Mouse (Mus musculus) neural tube, embryonic 11.5 days (tissue): ENCODE data around the gene Ints5. TPM values are rescaled to one million over a fixed set of nuclear protein-coding genes. Genes with fewer than 3 reads are reported as not detected.
"Not testable (repeated sequence)": the region's sequence is repeated elsewhere in the genome, so short reads cannot be mapped to it uniquely, and the experiment has no call there.

ENCODE experiments used
- ATAC-seq: fragments of 200-750 bp; cut with Nextera tagmentation; 2 replicates; pipeline ENCODE4 v1.8.0; 2017; ENCODE audit warnings: moderate number of reproducible peaks, mild to moderate bottlenecking, moderate TSS enrichment, moderate library complexity; ENCODE audit not compliant: insufficient read depth, low FRiP score, low TSS enrichment
- DNase-seq: peaks from one replicate; pipeline ENCODE4 v3.0.0-alpha.2; 2015; ENCODE audit warnings: low spot score
- H3K27ac ChIP-seq: fragments of 300-500 bp; sonication (generic); 2 replicates; pipeline ENCODE4 v1.5.1; 2014; ENCODE audit warnings: low read depth, mild to moderate bottlenecking, low read length
- H3K27me3 ChIP-seq: fragments of 300-500 bp; sonication (generic); 2 replicates; pipeline ENCODE4 v1.6.1; 2014; ENCODE audit warnings: mild to moderate bottlenecking, low read length, mixed read lengths; ENCODE audit not compliant: control insufficient read depth, insufficient read depth
- H3K36me3 ChIP-seq: fragments of 300-500 bp; sonication (generic); 2 replicates; pipeline ENCODE4 v1.6.1; 2014; ENCODE audit warnings: mild to moderate bottlenecking, low read length, moderate library complexity, mixed read lengths; ENCODE audit not compliant: control insufficient read depth, insufficient read depth
- H3K4me1 ChIP-seq: fragments of 300-500 bp; sonication (generic); 2 replicates; pipeline ENCODE4 v1.6.1; 2014; ENCODE audit warnings: low read length, mixed read lengths; ENCODE audit not compliant: control insufficient read depth, insufficient read depth
- H3K4me2 ChIP-seq: fragments of 300-500 bp; sonication (generic); 2 replicates; pipeline ENCODE4 v1.6.1; 2014; ENCODE audit warnings: low read depth, mild to moderate bottlenecking, moderate library complexity
- H3K4me3 ChIP-seq: fragments of 300-500 bp; sonication (generic); 2 replicates; pipeline ENCODE4 v1.5.1; 2014; ENCODE audit warnings: low read depth, low read length
- H3K9ac ChIP-seq: fragments of 300-500 bp; sonication (generic); 2 replicates; pipeline ENCODE4 v1.6.1; 2014; ENCODE audit warnings: mild to moderate bottlenecking, low read length
- H3K9me3 ChIP-seq: fragments of 300-500 bp; sonication (generic); 2 replicates; pipeline ENCODE4 v1.6.1; 2016; ENCODE audit warnings: low read length; ENCODE audit not compliant: control insufficient read depth
- WGBS: fragments of 180-500 bp; shearing (Covaris S2); extraction: QIAGEN DNeasy Blood & Tissue Kit; methylation state at CpG from one replicate; pipeline ENCODE4 v1.1.7; 2014; 5-methylcytosine and 5-hydroxymethylcytosine counted together
- polyA plus RNA-seq: library from polyadenylated mRNA; unstranded; fragments of >200 nt; fragmentation: Nextera tagmentation; extraction: Ambion mirVana; gene quantifications from 2 replicates; pipeline ENCODE4 v1.2.1, GENCODE M21; 2014

The Ints5 gene
- polyA plus RNA-seq, 1 experiment from 2014 or later, result 49.9 TPM

GRCm38 (mm10) chr19:8881034-8881392, 11.8 kb upstream of the Ints5 start:
- no peak overlapping the region for H3K27ac ChIP-seq

GRCm38 (mm10) chr19:8883616-8884015, 9.2 kb upstream of the Ints5 start, which contains the start of the genes Lbhd1 and Gm49403:
TSS of gene Lbhd1 (plus strand) at chr19:8883732.
TSS of gene Gm49403 (plus strand) at chr19:8883930.
- 83% methylated on average over 3 of the region's 3 CpGs for WGBS
- H3K4me1 ChIP-seq, result peaks cover 14% of the 10 kb centered on the region

More at GRCm38 (mm10) chr19:8881034-8881392, 11.8 kb upstream of the Ints5 start:
- 18% methylated on average over 3 of the region's 3 CpGs for WGBS
- peak overlapping the region; percentile 81 for H3K4me2 ChIP-seq
- H3K9me3 ChIP-seq, result no peaks in the 10 kb centered on the region
- no peaks in the 10 kb centered on the region for H3K36me3 ChIP-seq
- 0 out of 2 replicates have a peak, but pooled peaks cover 6% of the 10 kb centered on the region for H3K4me1 ChIP-seq
- no peak for ATAC-seq
- H3K27me3 ChIP-seq, result no peaks in the 10 kb centered on the region
- H3K9ac ChIP-seq, result peak overlapping the region; percentile 86; the same call in 1 of the 2 replicates
- DNase-seq, result no peak
- H3K4me3 ChIP-seq, result peak overlapping the region; percentile 85

DNA sequence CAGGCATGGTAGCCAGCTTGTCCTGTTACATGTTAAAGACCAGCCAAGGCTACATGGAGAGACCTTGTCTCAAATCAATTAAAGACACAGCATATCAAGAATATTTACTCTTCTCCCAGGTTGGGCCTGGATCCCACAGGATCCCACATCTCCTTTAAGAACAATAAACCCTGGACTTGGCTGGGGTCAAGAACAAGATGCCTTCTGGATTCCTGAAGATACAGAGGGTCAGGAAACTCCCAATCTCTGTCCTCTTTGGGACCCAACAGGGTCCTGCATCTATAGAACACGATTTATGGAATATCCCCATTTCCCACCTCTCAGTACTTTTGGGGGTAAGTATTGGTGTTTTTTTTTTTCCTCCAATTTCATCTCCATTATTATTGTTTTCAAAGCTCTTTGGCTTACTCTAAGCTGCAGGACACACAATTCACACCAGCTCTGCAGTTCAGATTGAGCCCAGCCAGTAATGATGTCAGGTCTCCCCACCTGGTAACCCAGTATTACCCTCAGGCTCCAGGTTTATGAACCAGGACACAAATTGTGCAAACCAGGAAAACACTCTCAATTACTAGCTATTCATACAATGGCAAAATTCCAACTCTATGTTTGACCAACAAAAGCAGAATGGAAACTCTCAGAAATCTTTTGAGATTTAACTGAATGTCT, 5.8 kb upstream of the Ints5 start:
- Histone ChIP-seq H3K27me3 (no peaks in the 10 kb centered on the region), H3K36me3 (0 out of 2 replicates have a peak, but pooled peaks cover 2% of the 10 kb centered on the region), H3K4me3 (no peak overlapping the region), H3K4me2 (no peak overlapping the region), H3K9ac (no peak overlapping the region; the same call in 1 of the 2 replicates), H3K4me1 (peaks cover 8% of the 10 kb centered on the region), H3K27ac (no peak overlapping the region), H3K9me3 (no peaks in the 10 kb centered on the region)
- DNase-seq (no peak), ATAC-seq (no peak)
- 50% methylated on average over 1 of the region's 1 CpGs for WGBS

More at GRCm38 (mm10) chr19:8883616-8884015, 9.2 kb upstream of the Ints5 start, which contains the start of the genes Lbhd1 and Gm49403:
- Histone ChIP-seq H3K4me3 (no peak within 1 kb of the TSS), H3K9me3 (no peaks in the 10 kb centered on the region), H3K27me3 (no peaks in the 10 kb centered on the region), H3K9ac (no peak within 1 kb of the TSS), H3K4me2 (no peak within 1 kb of the TSS), H3K27ac (no peak within 1 kb of the TSS), H3K36me3 (no peaks in the 10 kb centered on the region)
- DNase-seq (no peak), ATAC-seq (no peak)

- Histone ChIP-seq H3K27ac (peak overlapping the region; percentile 58), H3K36me3 (0 out of 2 replicates have a peak, but pooled peaks cover 2% of the 10 kb centered on the region), H3K9ac (peak overlapping the region; percentile 84), H3K27me3 (no peaks in the 10 kb centered on the region), H3K4me2 (peak overlapping the region; percentile 80), H3K4me3 (peak overlapping the region; percentile 68), H3K4me1 (peaks cover 8% of the 10 kb centered on the region), H3K9me3 (no peaks in the 10 kb centered on the region)
- no peak for ATAC-seq
- no peak for DNase-seq
- 13% methylated on average over 19 of the region's 19 CpGs for WGBS
Observed at GRCm38 (mm10) chr19:8887585-8888463, 5.0 kb upstream of the Ints5 start.

GRCm38 (mm10) chr19:8888511-8889385, 4.1 kb upstream of the Ints5 start, which contains the start of the genes 1810009A15Rik and Gm49416:
TSS of gene 1810009A15Rik (plus strand) at chr19:8888853.
TSS of gene Gm49416 (plus strand) at chr19:8888926.
- ATAC-seq (peak; percentile 95), DNase-seq (peak; percentile 95)
- no peaks in the 10 kb centered on the region for H3K27me3 ChIP-seq
- H3K9ac ChIP-seq, result peak within 1 kb of the TSS; percentile 84
- peak within 1 kb of the TSS; percentile 68 for H3K4me3 ChIP-seq
- H3K9me3 ChIP-seq, result no peaks in the 10 kb centered on the region
- H3K36me3 ChIP-seq, result 0 out of 2 replicates have a peak, but pooled peaks cover 2% of the 10 kb centered on the region
- WGBS, result under 1% methylated on average over 58 of the region's 58 CpGs
- H3K27ac ChIP-seq, result peak within 1 kb of the TSS; percentile 87
- H3K4me1 ChIP-seq, result peaks cover 8% of the 10 kb centered on the region
- peak within 1 kb of the TSS; percentile 80 for H3K4me2 ChIP-seq

DNA sequence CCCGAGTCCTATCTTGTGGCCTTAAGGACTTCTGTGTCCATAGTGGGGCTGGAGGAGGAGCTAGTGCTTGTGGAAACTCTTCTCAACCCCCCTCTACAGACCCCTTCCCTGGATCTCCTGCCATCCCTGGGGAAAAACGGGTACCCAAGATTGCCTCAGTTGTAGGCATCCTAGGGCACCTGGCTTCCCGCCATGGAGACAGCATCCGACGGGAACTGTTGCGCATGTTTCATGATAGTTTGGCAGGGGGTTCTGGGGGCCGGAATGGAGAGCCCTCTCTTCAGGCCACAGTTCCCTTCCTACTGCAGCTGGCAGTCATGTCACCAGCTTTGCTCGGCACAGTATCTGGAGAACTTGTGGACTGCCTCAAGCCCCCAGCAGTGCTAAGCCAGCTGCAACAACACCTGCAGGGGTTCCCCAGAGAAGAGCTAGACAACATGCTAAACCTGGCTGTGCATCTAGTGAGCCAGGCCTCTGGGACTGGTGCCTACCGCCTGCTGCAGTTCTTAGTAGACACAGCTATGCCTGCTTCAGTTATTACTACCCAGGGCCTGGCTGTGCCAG, 2.7 kb downstream of the Ints5 start:
- ATAC-seq, result no peak
- H3K9me3 ChIP-seq, result no peaks in the 10 kb centered on the region
- no peaks in the 10 kb centered on the region for H3K27me3 ChIP-seq
- DNase-seq, result no peak
- H3K4me3 ChIP-seq, result no peak overlapping the region
- H3K27ac ChIP-seq, result no peak overlapping the region
- H3K36me3 ChIP-seq, result peaks cover 7% of the 10 kb centered on the region
- WGBS, result 92% methylated on average over 9 of the region's 9 CpGs
- no peak overlapping the region for H3K4me2 ChIP-seq
- H3K4me1 ChIP-seq, result peaks cover 18% of the 10 kb centered on the region
- no peak overlapping the region for H3K9ac ChIP-seq

DNA sequence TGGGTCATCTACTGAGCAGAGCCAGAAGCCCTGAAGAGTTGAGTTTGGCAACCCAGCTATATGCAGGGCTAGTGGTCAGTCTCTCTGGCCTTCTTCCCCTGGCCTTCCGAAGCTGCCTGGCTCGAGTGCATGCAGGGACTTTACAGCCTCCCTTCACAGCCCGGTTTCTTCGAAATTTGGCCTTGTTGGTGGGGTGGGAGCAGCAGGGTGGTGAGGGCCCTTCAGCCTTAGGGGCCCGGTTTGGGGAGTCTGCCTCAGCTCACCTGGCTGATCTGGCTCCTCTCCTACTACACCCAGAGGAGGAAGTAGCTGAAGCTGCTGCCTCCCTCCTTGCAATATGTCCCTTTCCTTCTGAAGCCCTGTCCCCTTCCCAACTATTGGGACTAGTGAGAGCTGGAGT, 3.4 kb downstream of the Ints5 start:
- not testable (repeated sequence) for H3K4me2 ChIP-seq, DNase-seq, H3K9me3 ChIP-seq, H3K4me3 ChIP-seq, H3K27me3 ChIP-seq, ATAC-seq, H3K36me3 ChIP-seq, H3K27ac ChIP-seq, H3K9ac ChIP-seq
- 90% methylated on average over 5 of the region's 5 CpGs for WGBS
- H3K4me1 ChIP-seq, result peaks cover 18% of the 10 kb centered on the region
